Mouse (Mus musculus) ES-E14 (cell line): Measurements from ENCODE around the gene Dedd2.

ENCODE experiments used
- CHD2 ChIP-seq: IDR thresholded peaks from 2 replicates; pipeline ENCODE4 v1.6.1; 2014; ENCODE audit warnings: mild to moderate bottlenecking, low read depth, low read length, inconsistent platforms
- HCFC1 ChIP-seq: IDR thresholded peaks from 2 replicates; pipeline ENCODE4 v1.6.1; 2012; ENCODE audit warnings: low read length, inconsistent platforms, borderline replicate concordance; ENCODE audit not compliant: insufficient read depth
- ZC3H11A ChIP-seq: IDR thresholded peaks from 2 replicates; pipeline ENCODE4 v1.6.1; 2012; ENCODE audit warnings: low read depth, mild to moderate bottlenecking, inconsistent platforms, low read length, borderline replicate concordance

DNA sequence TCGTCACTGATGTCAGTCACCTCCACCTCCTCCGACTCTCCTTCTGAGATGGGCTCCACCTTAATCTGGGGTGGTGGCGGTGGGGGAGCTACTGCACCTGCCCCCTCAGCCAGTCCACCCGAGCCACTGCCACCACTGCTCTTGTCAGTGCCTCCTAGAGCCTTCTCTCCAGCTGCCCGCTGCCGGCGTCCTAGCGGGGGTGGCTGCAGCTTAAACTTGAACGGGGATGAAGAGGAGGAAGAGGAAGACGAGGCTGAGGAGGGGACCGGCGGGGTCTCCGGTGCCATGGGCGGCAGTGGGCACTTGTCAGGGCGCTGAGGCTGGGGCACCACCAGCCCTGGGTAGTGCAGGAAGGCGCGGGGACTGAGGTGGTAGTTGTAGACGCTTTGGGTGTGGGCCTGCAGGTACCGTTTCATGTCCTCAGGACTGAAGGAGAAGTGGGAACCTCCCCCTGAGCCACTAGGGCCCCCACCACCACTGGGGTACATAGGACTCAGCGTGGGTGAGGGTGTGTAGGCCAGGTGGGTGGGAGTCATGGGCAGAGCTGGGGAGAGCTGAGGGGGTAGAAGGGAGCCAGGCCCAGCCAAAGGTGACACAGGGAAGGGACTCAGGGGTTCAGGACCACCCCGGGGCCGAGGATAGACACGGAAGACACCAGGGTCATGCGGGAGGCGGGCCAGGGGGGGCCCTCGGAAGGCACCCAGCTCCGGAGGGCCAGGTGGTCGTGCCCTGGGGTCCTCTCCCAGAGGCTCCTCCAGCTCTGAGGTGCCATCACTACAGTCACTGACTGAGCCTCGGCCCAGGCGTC, 24.4 kb upstream of the Dedd2 start:
- no peak for TF ChIP-seq ZC3H11A
- no peak for TF ChIP-seq HCFC1
- no peak for TF ChIP-seq CHD2
